Mouse (Mus musculus): ENCODE measurements at regions not wholly inside any gene's neighbourhood (a gene's known extent, or its start where the extent isn't known, plus 50 kb on each side); places are given as distances from the start of the nearest gene placed in this dataset.
"Not testable (repeated sequence)": the region's sequence is repeated elsewhere in the genome, so short reads cannot be mapped to it uniquely, and the experiment has no call there.

DNA sequence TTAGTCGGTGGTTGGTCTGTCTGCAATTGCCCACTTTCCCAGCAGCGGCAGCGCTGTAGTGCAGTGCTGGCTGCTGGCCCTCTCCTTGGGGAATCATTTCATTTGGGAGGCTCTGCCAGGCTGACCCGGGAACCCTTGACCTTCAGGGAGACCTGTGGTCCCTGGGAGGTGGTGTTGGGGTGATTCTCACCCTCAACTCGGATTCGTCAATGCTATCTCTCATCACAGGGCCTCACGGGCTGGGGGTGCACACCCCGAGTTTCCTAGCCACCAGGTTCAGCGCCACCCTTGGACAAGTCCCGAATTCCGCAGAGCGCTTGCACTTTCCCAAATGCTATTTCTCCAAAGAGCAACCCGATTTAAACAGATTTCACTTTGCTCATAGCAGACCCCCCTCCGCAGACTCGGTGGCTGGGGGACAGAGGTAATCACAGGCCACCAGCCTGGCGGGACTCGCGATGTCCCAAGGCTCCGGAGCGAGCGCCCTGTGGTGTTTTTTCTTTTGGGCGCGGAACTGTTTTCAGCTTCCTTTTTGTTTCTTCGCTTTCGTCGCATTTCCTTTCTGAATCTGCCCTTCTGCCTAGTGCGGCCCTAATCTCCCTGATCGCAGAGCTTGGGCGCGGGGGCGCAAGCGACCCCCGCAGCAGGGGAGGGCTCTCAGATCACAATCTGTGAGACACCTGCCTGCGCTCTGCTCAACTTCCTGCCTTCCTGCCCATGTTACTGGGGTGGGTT, 300.7 kb downstream of the Vrk1 start:
- no peak for DNase-seq

DNA sequence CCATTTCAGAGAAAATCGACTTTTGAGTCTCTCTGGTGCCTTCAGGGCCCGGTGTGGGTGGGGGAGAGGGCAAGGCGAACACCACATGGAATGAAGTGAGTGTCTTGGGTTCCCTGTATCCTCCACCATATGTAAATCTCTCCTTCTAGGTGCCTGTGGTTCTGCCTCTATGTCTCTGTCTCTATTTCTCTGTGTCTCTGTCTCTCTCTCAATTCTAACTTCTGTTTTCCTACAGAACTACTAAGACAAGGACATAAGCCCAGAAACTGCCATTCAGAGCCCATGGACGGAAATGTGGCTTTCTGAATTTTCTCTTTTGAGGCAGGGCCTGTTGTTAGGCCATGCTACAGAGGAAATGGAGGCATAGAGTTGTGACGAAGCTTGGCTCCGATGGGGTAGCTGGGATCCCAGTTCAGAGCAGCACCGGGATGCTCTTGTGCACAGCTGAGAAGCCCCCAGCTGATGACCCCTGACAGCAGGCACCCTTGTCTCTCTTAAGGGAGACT, 301.3 kb downstream of the Vrk1 start:
- no peak for DNase-seq

DNA sequence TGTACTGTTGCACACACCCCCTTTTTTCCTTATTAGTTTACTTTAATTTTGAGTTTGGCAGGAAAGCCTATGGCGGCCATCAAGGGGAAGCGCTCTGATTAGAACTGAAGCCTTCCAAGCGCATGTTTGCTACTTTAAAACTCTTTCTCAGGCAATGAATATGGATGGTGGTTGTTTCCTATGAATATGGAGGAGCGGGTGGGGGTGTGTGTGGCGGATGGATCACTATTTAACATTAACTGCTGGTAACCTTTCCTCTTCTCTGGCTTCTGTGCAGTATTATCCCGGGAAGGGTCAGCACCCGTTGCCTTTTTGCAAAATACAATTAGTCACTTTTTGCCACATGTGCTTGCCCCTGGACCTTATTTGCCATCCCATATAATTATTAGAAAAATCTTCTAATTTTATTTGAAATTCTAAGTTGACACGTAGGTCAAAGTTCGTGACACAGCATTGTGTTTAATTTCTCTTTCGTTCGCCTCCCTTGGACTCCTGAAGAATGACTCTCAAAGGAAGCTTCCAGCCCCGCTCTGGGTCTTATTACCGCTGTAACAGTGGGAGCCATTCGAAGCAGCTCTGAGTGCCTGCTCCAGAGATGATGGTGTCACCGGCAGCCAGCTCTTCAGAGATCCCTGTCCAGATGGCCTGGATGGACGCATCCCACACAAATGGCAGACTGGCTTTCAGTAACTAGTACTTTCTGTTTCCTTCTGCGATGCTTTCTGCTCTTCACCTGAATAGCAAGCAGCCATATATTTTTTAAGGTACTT, 302.0 kb downstream of the Vrk1 start:
- no peak for DNase-seq

DNA sequence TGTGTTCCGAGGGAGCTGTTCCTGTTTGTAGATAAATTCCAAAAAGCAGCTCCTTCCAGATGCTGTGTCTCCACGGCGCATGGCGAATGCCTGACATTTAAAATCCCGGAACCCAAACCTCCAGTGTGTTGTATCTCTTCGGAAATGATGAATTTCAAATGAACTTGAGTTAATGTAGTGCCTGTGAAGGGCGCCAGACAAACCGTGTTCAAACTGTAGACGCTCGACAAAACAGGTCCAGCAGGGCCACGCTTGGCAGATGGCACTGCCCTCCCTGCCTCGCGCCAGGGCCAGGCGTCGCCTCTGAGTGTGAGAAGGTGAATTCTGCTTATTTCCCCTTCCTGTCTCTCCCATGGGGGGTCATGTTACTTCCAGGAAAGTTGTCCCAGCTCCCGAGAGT, 307.7 kb downstream of the Vrk1 start:
- DNase-seq: no peak

- no peak for DNase-seq
These were observed 311.5 kb downstream of the Vrk1 start for GRCm38 (mm10) chr12:106321511-106321910.

DNA sequence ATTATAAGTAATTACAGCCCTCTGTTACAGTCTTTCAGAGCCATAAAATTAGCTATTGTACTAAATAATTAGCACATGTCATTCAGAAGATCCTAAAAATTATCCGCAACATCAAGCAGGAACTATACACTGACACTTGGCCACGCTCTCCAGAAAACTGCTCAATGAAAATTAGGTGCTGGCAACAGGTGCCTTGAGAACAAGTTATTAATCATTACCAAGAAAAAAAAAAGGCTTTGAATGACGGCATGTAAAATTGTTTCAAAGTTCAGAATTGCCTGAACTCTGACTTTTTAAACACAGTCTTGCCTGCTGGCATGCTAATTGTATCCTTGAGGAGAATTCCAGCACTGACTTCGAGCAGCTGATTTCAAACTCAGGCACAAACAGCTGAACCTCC, 316.6 kb downstream of the Vrk1 start:
- DNase-seq: no peak

DNA sequence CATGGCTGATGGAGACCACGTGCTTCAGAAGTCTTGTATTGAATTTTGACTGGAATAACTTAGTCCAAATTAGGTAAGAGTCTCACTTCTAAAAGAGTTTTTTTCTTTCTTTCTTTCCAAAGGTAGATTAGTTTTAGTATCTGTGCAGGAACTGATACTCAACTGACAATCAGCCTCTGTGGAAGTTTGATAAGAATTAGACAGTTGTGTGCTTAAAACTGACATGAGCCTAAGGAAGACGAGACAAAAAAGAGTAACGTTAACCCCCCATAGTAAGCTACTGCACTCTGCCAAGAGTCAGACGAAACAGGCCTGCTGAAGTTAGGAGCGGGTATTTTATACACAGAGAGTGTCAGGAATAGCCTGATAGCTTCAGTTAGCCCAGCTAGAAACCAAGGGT, 317.3 kb downstream of the Vrk1 start:
- DNase-seq: no peak

GRCm38 (mm10) chr12:106357867-106358266, 347.8 kb downstream of the Vrk1 start:
- DNase-seq: no peak

DNA sequence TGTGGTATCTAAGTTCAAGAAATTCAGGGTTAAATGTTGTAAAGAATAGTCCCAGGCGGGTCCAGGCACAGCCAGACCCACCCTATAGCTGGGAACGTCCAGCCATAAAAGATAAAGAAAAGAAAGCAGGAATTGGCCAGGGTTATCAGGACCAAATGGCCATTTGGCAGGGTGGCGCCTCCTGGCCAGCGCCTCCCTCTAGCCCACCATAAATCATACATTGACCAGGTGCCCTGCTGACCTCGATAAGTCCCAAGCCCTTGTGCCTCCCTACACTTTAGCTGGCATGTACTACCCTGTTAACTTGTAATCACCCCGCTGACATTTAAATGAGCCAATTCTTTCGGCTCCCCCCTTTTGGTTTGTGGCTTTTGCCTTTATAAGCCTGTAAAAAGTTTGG, 351.6 kb downstream of the Vrk1 start:
- not testable (repeated sequence) for DNase-seq

DNA sequence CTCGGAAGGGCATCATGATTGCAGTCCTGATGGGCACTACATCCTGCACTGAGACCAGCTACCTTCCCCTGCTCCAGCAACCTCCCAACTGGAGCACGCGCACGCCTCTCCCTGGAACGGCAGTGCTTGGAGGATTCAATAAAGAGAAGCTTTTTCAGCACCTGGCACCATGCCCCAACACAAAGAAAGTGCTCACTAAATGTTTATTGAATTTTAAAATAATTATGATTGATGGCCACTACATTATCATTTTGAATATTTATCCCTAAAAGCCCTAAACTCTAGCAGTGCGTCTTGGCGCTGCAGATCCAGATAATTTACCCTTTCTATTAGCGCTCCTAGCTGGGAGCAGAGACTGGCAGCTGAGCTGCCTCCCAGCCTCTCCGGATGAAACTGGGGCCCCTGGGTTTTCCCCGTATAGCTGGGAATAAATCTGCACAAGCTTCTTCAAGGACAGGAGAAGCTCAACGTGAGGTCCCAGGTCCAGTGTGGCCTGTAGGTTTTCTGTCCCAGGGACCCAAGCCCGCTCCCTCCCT, 364.9 kb downstream of the Vrk1 start:
- no peak for DNase-seq

DNA sequence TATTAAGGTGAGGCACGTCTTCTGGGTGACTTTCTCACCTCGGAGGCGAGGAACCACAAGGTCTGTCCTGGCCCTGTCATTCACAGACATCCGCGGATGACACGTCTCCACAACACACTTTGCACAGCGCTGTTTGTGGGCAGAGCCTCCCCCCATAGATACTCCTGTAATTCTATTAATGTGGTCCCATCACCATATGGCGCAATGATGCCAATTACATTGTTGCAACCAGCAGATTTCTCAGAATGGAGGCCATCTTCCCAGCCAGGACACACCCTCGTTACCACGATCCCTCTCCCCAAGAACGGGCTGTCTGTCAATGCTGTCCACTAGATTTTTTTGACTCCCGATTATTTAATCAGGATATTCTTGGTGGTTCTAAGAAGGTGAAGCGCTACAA, 365.9 kb downstream of the Vrk1 start:
- DNase-seq: no peak

GRCm38 (mm10) chr12:106376783-106377182, 366.8 kb downstream of the Vrk1 start:
- DNase-seq: no peak

- no peak for DNase-seq
These were observed 367.3 kb downstream of the Vrk1 start for GRCm38 (mm10) chr12:106377281-106377680.

DNA sequence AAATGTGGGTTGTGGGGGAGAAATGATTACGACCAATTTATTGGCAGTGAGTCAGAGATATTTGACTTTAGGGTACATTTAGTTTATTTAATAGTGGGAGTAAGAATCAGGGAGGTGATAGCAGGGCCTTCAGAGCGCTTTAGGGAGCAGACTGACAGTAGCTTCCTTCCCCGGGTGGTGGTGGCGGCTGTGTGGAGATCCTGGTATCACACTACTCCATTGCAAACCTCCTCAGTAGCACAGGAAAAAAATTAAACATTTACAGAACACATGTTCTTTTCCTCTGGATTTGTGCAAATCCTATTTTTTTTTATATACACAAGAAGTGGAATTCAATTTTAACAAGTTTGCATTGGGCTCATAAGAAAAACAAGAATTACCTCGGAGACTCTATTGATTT, 367.7 kb downstream of the Vrk1 start:
- no peak for DNase-seq

GRCm38 (mm10) chr12:106378303-106379075, 368.5 kb downstream of the Vrk1 start:
- DNase-seq: no peak

GRCm38 (mm10) chr12:106379151-106379594, 369.1 kb downstream of the Vrk1 start:
- peak; percentile 5 for DNase-seq

DNA sequence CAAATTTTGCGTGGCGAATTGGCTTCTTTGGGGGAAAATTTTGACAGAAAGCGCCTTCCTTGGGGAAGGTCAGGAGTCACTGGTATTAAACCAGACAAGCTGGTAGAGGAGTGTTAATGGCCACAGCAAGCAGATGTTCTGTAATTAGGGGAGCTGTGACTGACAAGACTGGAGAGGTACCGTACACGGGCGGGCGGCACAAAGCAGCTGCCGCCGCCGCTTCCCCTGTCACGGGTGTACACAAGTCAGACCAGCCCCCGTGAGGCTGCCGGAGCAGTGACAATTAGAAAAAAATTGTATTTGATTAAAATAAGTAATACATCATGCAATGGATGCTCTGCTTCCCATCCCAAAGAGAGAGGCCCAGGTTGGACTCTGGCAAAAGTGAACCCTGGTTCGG, 369.8 kb downstream of the Vrk1 start:
- no peak for DNase-seq

DNA sequence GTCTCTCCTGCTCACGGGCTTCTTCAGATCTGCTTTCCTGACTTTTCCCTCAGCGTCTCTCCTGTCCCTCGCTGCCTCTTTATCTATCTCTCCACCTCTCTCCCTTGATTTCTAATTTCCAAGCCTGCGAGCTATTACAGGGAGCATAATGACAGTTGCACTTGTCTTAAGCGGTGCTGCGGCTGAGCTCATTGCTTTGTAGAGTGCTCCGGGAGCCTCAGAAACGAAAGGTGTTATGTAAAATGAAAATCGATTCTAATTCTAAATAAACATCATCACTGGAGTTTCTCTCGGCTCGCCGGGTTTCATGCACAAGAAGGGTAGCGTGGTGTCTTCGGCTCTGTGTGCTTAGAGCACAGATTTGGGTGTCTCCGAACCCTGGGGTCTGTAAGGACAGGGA, 371.8 kb downstream of the Vrk1 start:
- no peak for DNase-seq

GRCm38 (mm10) chr12:106389214-106389613, 379.2 kb downstream of the Vrk1 start:
- no peak for DNase-seq

- no peak for DNase-seq
These were observed 382.3 kb downstream of the Vrk1 start for GRCm38 (mm10) chr12:106392316-106392715.

DNA sequence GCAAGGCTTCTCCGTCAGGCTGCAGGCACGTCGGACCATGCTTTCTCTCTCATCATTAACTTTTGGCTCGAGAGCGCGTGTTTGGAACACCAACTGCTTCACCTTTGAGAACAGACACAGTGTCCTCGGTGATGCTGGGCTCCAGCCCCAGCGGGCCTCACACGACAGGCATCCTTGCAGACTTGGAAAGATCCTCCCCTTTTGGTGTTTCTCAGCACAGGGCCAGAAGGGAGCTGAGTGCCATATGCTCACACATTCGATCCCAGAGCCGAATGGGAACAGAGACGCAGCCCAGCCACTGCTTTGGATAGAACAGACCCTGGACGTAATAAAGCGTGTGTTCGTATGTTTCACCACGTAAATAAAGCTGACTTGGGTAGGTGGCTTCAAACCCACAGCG, 389.1 kb downstream of the Vrk1 start:
- peak; percentile 31 for DNase-seq

GRCm38 (mm10) chr12:106411075-106411474, 401.0 kb downstream of the Vrk1 start:
- no peak for DNase-seq

GRCm38 (mm10) chr12:106426631-106427030, 416.6 kb downstream of the Vrk1 start:
- no peak for DNase-seq
